Mouse (Mus musculus): ENCODE data around the gene Stag3.

DNA sequence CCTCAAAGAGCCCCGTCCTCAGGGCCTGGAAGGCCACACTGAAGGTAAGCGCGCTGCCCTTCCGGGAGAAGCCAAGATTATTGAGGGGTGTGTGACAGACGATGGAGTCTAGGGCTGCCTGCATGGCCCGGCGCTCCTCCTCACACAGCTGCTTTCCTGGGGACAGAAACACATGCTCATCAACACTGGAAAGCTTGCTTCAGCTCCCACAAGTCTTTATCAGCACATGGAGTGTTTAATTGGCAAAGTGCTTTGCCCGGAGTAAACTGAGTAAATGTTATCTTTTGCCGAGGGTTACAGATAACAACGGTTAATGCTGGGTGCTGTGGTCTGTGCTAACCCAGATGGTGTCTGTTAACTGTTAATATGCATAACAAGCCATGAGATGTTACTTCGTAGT, 19.2 kb upstream of the Stag3 start:
- TF ChIP-seq MYOG (IDR thresholded peaks at IDR 0.05; ENCODE audit: control insufficient read depth in 1 of 3, insufficient read depth in 1 of 3, insufficient read length in 2 of 3, low read depth in 2 of 3) (no peak), USF1 (IDR thresholded peaks at IDR 0.05; ENCODE audit: low read depth) (no peak), POLR2A (IDR thresholded peaks at IDR 0.05; ENCODE audit: insufficient read length, low read depth) (no peak)

Measured in myocyte (in vitro differentiated cells).